Mouse (Mus musculus) layer of hippocampus, adult 9-11 months (tissue): ENCODE measurements around the gene Zfp777.

Experiments
- DNase-seq: peaks from one replicate; pipeline ENCODE4 v3.0.0; 2022

Gene Zfp777

DNA sequence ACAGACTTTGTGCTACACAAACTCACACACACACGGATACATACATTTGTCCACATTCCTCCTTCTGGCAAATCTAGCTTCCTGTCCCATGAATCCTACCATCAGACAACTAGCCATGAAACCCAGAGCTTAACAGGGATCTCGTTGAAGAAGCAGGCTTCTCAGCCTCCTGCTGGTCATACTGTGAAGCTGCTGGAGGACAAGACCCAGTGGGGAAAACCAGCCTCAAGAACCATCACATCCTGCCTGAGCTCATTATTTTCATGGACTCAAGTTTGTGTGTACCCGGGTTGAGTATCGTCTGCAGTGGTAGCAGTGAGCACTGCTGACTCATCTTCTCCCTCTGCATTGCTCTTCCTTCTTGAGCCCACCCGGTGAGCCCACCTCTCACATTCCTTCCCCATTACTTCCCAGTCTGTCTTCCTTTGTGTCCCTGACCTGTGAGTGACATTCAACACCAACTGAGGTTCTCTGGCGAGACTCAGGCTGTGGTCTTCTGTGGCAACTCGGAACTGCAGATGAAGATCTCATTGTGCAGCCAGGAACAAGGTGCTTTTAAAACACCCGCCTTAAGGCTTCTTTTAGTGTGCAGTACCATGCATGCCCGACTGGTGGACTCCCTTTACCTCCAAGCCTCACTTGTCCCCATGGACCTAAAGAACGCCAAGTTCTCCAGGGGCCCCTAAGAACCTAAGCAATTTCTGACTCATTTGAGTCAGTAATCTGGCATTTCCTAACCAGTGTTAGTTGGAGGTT lies 22.6 kb downstream of the Zfp777 start:
- no peak for DNase-seq

DNA sequence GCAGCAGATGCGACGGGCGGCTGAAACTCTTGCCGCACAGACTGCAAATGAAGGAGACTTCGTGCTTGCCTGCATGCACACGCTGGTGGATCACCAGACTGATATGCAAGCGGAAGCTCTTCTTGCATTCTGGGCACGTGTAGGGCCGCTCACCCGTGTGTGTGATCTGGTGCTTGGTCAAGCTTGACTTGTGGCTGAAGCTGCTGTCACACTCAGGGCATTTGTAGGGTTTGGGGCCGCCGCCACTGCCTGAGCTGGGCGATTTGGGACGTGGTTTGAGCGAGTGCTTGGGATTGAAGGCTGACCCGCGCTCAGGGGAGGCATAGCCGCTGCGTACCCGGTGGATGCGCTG lies 23.7 kb downstream of the Zfp777 start:
- DNase-seq = no peak

- DNase-seq = no peak
Measured at GRCm38 (mm10) chr6:48024330-48024993, 24.2 kb downstream of the Zfp777 start.

DNA sequence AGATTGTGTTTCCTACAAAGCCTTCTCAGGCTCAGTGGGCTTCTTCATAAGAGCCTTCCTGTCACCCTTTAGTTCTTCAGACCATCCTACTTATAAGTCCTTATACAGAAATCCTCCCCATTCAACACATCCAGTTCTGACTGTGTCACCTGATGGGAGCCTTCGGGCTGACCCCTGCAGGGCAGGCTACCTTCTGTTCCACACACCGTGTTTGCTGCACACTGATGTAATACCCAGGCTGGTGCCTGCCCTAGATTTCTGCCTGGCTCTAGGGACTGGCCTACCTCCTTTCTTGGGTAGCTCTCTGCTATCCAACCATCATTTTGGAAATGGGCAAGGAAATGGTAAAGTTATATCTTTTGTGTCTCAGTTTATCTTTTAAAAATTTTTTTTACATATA lies 26.0 kb downstream of the Zfp777 start:
- DNase-seq = no peak

DNA sequence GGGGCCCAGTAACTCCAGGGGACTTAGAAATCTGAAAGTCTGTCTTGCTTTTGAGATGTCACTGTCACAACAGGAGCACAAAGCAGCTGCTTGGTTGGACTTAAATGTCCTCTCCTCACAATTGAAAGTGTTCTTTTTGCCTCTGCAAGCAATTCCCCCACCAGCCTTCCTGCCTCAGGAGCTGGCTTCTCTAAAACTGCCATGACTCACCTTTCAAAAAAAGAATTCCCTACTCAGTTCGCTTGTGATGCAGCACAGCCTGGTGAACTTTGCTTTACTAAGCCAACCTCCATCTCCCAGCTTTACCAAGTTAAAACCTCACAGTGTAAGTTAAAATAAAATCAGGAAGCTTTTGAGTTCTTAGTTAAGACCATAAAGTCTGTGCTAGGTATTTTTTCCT lies 27.0 kb downstream of the Zfp777 start:
- DNase-seq = no peak

DNA sequence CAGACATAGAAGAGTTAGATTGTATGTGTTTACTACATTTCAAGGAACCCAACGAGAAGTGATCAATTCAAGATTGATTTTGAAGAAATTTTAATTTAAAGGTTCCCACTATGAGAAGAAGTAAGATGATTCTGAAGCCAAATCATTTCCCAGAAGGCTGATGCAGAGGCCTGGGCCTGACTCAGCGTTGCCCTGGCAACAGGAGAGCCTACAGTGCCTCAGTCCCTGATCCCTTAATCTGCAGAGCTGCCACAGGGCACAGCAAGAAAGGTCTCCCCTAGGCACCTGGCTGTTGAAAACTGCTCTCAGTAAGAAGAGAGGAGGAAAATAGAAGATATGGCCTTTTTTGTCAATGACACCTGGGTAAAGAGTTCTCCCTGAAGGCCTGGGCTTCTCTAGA lies 28.7 kb downstream of the Zfp777 start:
- peak; percentile 38 for DNase-seq

- no peak for DNase-seq
Measured at GRCm38 (mm10) chr6:48016841-48017240, 31.9 kb downstream of the Zfp777 start.

GRCm38 (mm10) chr6:48016090-48016521 lies 32.6 kb downstream of the Zfp777 start:
- peak; percentile 82 for DNase-seq

GRCm38 (mm10) chr6:48010727-48011126 lies 38.0 kb downstream of the Zfp777 start:
- DNase-seq = no peak

DNA sequence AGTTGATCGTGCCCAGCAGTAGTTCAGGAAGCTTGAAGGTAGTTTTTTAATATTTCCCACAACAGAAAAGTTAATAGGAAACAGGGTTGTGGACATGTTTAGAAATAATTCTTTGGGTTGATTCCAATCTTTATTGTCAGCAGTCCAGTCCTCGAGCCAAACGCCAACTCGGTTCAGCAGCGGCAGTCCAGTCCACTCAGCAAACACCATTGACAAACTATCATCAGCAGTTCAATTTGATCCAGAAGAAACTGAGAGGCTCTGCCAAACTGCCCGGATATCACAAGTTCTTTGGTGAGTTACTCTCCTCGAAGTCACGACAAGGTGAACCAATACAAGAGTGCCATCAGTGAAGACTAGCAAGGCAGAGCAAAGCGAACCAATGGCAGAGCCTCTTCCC lies 53.0 kb downstream of the Zfp777 start:
- DNase-seq = no peak

DNA sequence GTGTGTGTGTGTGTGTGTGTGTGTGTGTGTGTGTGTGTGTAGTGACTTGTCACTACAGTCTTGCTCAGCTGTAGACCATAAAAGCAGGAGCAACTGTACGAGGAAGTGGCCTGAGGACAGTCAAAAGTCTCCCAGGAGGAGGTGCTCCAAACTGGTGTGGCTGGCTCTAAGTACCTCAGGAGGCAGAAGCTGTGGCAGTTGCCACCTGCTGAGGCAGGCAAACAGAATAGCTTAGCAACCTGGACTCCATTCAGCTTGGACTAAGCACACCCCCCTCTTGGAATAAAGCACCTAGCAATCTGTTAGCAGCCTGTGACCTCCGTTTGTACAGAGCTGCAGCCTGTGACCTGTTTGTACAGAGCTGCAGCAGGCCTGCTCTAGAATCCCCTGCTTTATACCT lies 64.8 kb downstream of the Zfp777 start:
- DNase-seq = no peak

DNA sequence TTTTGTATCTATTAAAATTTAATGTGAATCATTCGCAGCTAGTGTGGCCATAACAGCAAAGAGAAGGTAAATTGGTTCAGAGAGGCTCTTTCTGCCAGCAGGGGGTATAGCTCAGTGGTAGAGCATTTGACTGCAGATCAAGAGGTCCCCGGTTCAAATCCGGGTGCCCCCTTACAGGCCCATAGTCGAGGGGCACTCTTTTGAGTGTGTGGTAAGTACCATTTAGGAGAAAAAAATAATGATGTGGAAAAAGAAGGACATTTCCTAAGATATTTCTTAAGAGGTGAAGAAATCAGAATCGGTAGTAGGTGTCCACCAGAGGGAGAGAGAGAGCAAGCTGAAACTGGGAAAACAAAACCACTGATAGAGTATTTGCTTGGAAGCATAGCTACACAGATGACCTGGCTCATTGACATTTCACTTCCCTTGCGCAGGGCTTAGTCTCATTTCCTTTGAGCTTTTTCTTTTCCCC lies 69.8 kb downstream of the Zfp777 start:
- DNase-seq = peak; percentile 70

DNA sequence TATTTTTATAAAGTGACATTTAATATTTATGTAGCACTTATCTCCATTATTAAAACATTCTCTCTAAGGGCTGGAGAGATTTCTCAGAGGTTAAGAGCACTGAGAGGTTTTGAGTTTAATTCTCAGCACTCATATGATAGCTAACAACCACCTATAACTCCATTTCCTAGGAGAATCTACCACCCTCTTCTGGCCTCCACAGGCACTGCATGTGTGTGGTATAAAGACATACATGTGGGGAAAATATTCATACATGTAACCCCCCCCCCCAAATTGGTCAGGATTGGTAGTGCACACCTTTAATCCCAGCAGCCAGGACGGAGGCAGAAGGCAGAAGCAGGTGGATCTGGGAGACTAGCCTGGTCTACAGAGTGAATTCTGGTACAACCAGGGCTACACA lies 74.1 kb downstream of the Zfp777 start:
- no peak for DNase-seq
